Mouse (Mus musculus) brain, embryonic 14.5 days (tissue): Measurements from ENCODE around the gene Drap1. TPM values are rescaled to one million over a fixed set of nuclear protein-coding genes. Genes with fewer than 3 reads are reported as not detected.
"Not testable (repeated sequence)": the region's sequence is repeated elsewhere in the genome, so short reads cannot be mapped to it uniquely, and the experiment has no call there.

ENCODE experiments used
- DNase-seq: peaks from one replicate; pipeline ENCODE4 v3.0.0-alpha.2; 2011; ENCODE audit warnings: low read depth
- CTCF ChIP-seq: fragments of 200-500 bp; IDR thresholded peaks from 2 replicates; pipeline ENCODE4 v1.5.1; 2012; ENCODE audit warnings: inconsistent platforms, mild to moderate bottlenecking, moderate library complexity, borderline replicate concordance; ENCODE audit not compliant: insufficient read depth, insufficient read length; ENCODE audit errors: extremely low read depth
- POLR2A ChIP-seq: fragments of 200-500 bp; IDR thresholded peaks from 2 replicates; pipeline ENCODE4 v1.6.1; 2012; ENCODE audit warnings: mild to moderate bottlenecking, inconsistent platforms, borderline replicate concordance; ENCODE audit not compliant: poor library complexity, insufficient read depth, insufficient read length, severe bottlenecking; ENCODE audit errors: extremely low read depth
- polyA plus RNA-seq: library from polyadenylated mRNA; depleted of rRNA; stranded (reverse); fragments of >200 nt; gene quantifications from 2 replicates; pipeline ENCODE4 v1.2.3, GENCODE M21; 2012

Drap1 gene
- polyA plus RNA-seq, 1 experiment = 257 TPM

- no peak for TF ChIP-seq CTCF
- TF ChIP-seq POLR2A = no peak
- DNase-seq = no peak
These were observed 16.4 kb downstream of the Drap1 start for GRCm38 (mm10) chr19:5408057-5409001.

GRCm38 (mm10) chr19:5407133-5407532 is 17.6 kb downstream of the Drap1 start:
- DNase-seq = peak; percentile 86
- TF ChIP-seq POLR2A (no peak), CTCF (peak; percentile 62; the same call in 1 of the 2 replicates)

- DNase-seq = peak; percentile 72
- peak; percentile 17; the same call in 1 of the 2 replicates for TF ChIP-seq POLR2A
These were observed 18.1 kb downstream of the Drap1 start for GRCm38 (mm10) chr19:5406531-5407126.

GRCm38 (mm10) chr19:5405924-5406323 is 18.9 kb downstream of the Drap1 start:
- DNase-seq = peak; percentile 33
- TF ChIP-seq POLR2A (no peak), CTCF (no peak)

GRCm38 (mm10) chr19:5402293-5402692 is 22.5 kb downstream of the Drap1 start, which contains the start of gene Tsga10ip:
TSS of gene Tsga10ip (minus strand) at chr19:5402526.
- no peak for DNase-seq
- TF ChIP-seq POLR2A = no peak
- no peak for TF ChIP-seq CTCF

- not testable (repeated sequence) for DNase-seq
These were observed 23.7 kb downstream of the Drap1 start for GRCm38 (mm10) chr19:5401073-5401472.

- TF ChIP-seq POLR2A (no peak), CTCF (no peak)
- DNase-seq = no peak
These were observed 29.4 kb downstream of the Drap1 start for GRCm38 (mm10) chr19:5395371-5395770.

GRCm38 (mm10) chr19:5394168-5394567 is 30.6 kb downstream of the Drap1 start:
- DNase-seq = no peak
- no peak for TF ChIP-seq POLR2A
- no peak for TF ChIP-seq CTCF

GRCm38 (mm10) chr19:5392892-5393291 is 31.9 kb downstream of the Drap1 start:
- peak; percentile 35 for DNase-seq
- TF ChIP-seq CTCF (no peak), POLR2A (no peak)

- no peak for TF ChIP-seq POLR2A
- TF ChIP-seq CTCF = no peak
- DNase-seq = no peak
These were observed 34.4 kb downstream of the Drap1 start for GRCm38 (mm10) chr19:5390416-5390815.

- DNase-seq = no peak
These were observed 35.1 kb downstream of the Drap1 start for GRCm38 (mm10) chr19:5389647-5390046.

More at GRCm38 (mm10) chr19:5389647-5390046, 35.1 kb downstream of the Drap1 start:
- TF ChIP-seq CTCF = no peak
- no peak for TF ChIP-seq POLR2A
